Mouse (Mus musculus) ES-E14 (cell line): ENCODE results near the gene Stra6l.

ENCODE experiments used
- CHD2 ChIP-seq: IDR thresholded peaks from 2 replicates; pipeline ENCODE4 v1.6.1; 2014; ENCODE audit warnings: mild to moderate bottlenecking, low read depth, low read length, inconsistent platforms
- HCFC1 ChIP-seq: IDR thresholded peaks from 2 replicates; pipeline ENCODE4 v1.6.1; 2012; ENCODE audit warnings: low read length, inconsistent platforms, borderline replicate concordance; ENCODE audit not compliant: insufficient read depth
- MAFK ChIP-seq: IDR thresholded peaks from 2 replicates; pipeline ENCODE4 v1.6.1; 2014; ENCODE audit warnings: mild to moderate bottlenecking, low read depth, low read length, inconsistent platforms; ENCODE audit not compliant: insufficient read depth
- ZNF384 ChIP-seq: IDR thresholded peaks from 2 replicates; pipeline ENCODE4 v1.6.1; 2012; ENCODE audit warnings: low read depth, low read length, inconsistent platforms

DNA sequence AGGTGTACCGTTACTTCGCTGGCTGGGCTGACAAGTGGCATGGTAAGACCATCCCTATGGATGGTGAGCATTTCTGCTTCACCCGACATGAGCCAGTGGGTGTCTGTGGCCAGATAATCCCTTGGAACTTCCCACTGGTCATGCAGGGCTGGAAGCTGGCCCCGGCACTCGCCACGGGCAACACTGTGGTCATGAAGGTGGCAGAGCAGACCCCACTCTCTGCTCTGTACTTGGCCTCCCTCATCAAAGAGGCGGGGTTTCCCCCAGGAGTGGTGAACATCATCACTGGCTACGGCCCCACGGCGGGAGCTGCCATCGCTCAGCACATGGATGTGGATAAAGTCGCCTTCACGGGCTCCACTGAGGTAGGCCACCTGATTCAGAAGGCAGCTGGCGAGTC is 45.6 kb upstream of the Stra6l start:
- TF ChIP-seq HCFC1 (no peak), MAFK (no peak), CHD2 (no peak), ZNF384 (no peak)
